Comparison of ENCODE assay signal across 13 mouse cellular contexts in the genomic region with DNA sequence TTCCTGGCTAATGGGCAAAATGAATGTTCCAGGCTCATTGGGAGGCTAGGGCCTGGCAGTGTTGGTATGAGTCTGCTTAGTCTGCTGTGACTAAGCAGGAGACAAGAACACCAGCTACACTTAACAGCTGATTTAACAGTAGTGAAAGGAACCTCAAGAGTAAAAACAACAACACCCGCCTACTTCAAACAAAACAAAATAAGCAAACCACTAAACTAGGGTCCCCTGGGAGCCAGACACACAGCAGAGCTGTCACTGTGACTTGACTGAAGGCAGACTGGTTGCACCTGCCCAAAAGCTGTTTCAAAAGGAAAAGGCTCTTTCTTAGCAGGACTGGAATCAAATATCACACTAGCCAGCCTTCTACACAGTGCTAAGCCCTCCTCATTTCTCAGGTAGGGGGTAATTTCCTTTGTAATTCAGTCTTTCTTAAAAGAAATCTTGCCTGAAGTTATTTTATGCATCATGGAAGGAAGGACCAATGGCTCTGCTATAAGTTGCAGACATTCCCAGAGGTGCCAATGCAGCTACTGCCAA.
DNase-seq lines count a peak whose midpoint lies in the region; ATAC-seq lines count a peak whose summit lies in the region.
"Had no signal": no experiment of that assay in that cellular context is flagged by ENCODE, and none has a peak within 500 bp of the region (broad histone marks: within the 10 kb centered on the region; RNA-seq: fewer than 3 reads in every experiment).

No protein-coding gene starts in this region.

- peaks cover 17% of the 10 kb centered on the region for H3K4me1 ChIP-seq in kidney, embryonic 14.5 days (ENCODE audit: control insufficient read depth, insufficient read depth, low read length)

- no peak overlapping the region for H3K4me3 ChIP-seq in kidney, embryonic 14.5 days (ENCODE audit: low read length)
- H3K4me3 ChIP-seq: forebrain, embryonic 15.5 days; heart, adult 2 months had no signal

- ATAC-seq in kidney, embryonic 14.5 days (ENCODE audit: low FRiP score, low TSS enrichment), result 0 out of 2 replicates have a peak, but pooled peaks have one; percentile 39
- ATAC-seq: forebrain, embryonic 15.5 days; hindbrain, postnatal 0 days had no signal

- no peaks in the 10 kb centered on the region for H3K36me3 ChIP-seq in kidney, embryonic 14.5 days (ENCODE audit: control insufficient read depth, insufficient read depth, low read length)
- H3K36me3 ChIP-seq: forebrain, embryonic 15.5 days had no signal

- no peak overlapping the region for H3K4me2 ChIP-seq in kidney, embryonic 14.5 days (replicated peaks; ENCODE audit: low read depth, low read length)
- H3K4me2 ChIP-seq: forebrain, embryonic 15.5 days had no signal

- DNase-seq in kidney, postnatal 25 days, result no peak
- peak; percentile 28 for DNase-seq in 3134 (ENCODE audit: extremely low read depth, insufficient read length, low spot score)
- DNase-seq in A20 (ENCODE audit: low read depth, low spot score), result peak; percentile 84
- DNase-seq in forelimb bud, embryonic 11.5 days (ENCODE audit: low read depth, low spot score), result peak; percentile 34
- DNase-seq in spleen, postnatal 36 days (ENCODE audit: low spot score in 2 of 2), result no peak
- DNase-seq in adrenal gland, postnatal 36 days, result no peak
- DNase-seq: heart, adult 2 months; liver; right cerebral cortex, postnatal 4 days had no signal

- no peaks in the 10 kb centered on the region for H3K27me3 ChIP-seq in kidney, embryonic 14.5 days (ENCODE audit: control insufficient read depth, insufficient read depth, low read length)
- H3K27me3 ChIP-seq: forebrain, embryonic 15.5 days had no signal

- H3K27ac ChIP-seq in kidney, embryonic 14.5 days (ENCODE audit: low read depth, low read length), result no peak overlapping the region
- H3K27ac ChIP-seq: forebrain, embryonic 15.5 days; heart, adult 2 months; hindbrain, postnatal 0 days had no signal

- H3K9ac ChIP-seq in kidney, embryonic 14.5 days (ENCODE audit: low read depth, low read length), result no peak overlapping the region
- H3K9ac ChIP-seq: forebrain, embryonic 15.5 days had no signal

- WGBS in kidney, embryonic 14.5 days, result 26% methylated on average over 1 of the region's 1 CpGs

- H3K9me3 ChIP-seq in kidney, embryonic 14.5 days (ENCODE audit: control insufficient read depth, low read length), result no peaks in the 10 kb centered on the region
- H3K9me3 ChIP-seq: forebrain, embryonic 15.5 days; G1E had no signal

Comparison
In these comparisons a context has a peak if more than half of its experiments do, and no peak if none do; other contexts are left out.
1. DNase-seq: peak in 3134 (single experiment), A20 (single experiment) and forelimb bud, embryonic 11.5 days (single experiment); none in kidney, postnatal 25 days (0 of 2), spleen, postnatal 36 days (0 of 2) and adrenal gland, postnatal 36 days (0 of 2).